Mouse (Mus musculus): ENCODE results near the gene 4931428F04Rik. TPM values are rescaled to one million over a fixed set of nuclear protein-coding genes. Genes with fewer than 3 reads are reported as not detected.

4931428F04Rik gene
- polyA plus RNA-seq, 1 experiment: 217 TPM

DNA sequence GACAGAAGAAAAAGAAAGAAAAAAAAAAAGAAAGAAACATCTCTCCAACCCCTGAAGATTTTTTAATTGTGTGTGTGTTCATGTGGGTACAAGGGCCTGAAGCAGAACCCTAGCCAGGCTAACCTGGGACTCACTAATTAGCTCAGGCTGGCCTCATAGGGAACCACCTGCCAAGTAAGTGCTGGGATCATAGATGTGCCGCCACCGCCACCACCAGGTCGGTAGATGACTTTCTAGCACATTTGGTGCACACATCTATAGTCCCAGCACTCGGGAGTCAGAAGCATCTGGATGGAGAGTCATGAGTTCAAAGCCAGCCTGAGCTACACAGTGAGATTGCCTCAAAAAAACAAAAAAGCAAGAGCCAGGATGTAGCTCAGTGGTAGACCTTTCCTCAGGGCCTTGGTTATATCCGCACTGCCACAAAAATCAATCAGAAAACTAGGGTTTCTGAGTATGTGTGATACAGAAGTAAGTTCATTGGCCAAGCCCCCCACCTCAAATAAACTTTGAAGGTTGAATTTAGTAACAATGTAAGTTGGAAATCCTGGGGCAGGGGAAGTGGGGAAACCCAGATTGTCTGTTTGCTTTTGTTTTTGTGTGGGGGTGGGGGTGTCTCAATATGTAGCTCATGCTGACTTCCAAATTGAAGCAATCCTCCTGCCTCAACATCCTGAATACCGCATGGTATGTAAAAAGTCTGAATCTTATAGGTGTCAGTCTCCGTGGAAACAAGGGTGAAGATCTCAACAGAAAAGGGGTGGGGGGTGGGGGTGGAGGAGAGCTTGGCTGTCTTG, 32.1 kb downstream of the 4931428F04Rik start:
- no peak for DNase-seq (ENCODE audit: low read depth)
- TF ChIP-seq POLR2A (IDR thresholded peaks at IDR 0.05; ENCODE audit: borderline replicate concordance, extremely low read depth, insufficient read depth, insufficient read length, poor library complexity, severe bottlenecking) (no peak), CTCF (IDR thresholded peaks at IDR 0.05; ENCODE audit: borderline replicate concordance, extremely low read depth, insufficient read depth, insufficient read length) (no peak)

- no peak for DNase-seq (ENCODE audit: low read depth)
- TF ChIP-seq POLR2A (IDR thresholded peaks at IDR 0.05; ENCODE audit: borderline replicate concordance, extremely low read depth, insufficient read depth, insufficient read length, poor library complexity, severe bottlenecking): no peak
- no peak for TF ChIP-seq CTCF (IDR thresholded peaks at IDR 0.05; ENCODE audit: borderline replicate concordance, extremely low read depth, insufficient read depth, insufficient read length)
Observed at GRCm38 (mm10) chr8:105254966-105255350, 34.7 kb downstream of the 4931428F04Rik start, which contains the start of gene B3gnt9. Gene B3gnt9, minus strand, starts transcription at chr8:105255153.

GRCm38 (mm10) chr8:105254152-105254965, 35.3 kb downstream of the 4931428F04Rik start:
- DNase-seq (ENCODE audit: low read depth): peak; percentile 94
- TF ChIP-seq POLR2A (IDR thresholded peaks at IDR 0.05; ENCODE audit: borderline replicate concordance, extremely low read depth, insufficient read depth, insufficient read length, poor library complexity, severe bottlenecking) (no peak), CTCF (IDR thresholded peaks at IDR 0.05; ENCODE audit: borderline replicate concordance, extremely low read depth, insufficient read depth, insufficient read length) (peak; percentile 85)

- DNase-seq (ENCODE audit: low read depth): no peak
- TF ChIP-seq CTCF (IDR thresholded peaks at IDR 0.05; ENCODE audit: borderline replicate concordance, extremely low read depth, insufficient read depth, insufficient read length) (no peak), POLR2A (IDR thresholded peaks at IDR 0.05; ENCODE audit: borderline replicate concordance, extremely low read depth, insufficient read depth, insufficient read length, poor library complexity, severe bottlenecking) (no peak)
Observed at GRCm38 (mm10) chr8:105253766-105254151, 35.9 kb downstream of the 4931428F04Rik start.

DNA sequence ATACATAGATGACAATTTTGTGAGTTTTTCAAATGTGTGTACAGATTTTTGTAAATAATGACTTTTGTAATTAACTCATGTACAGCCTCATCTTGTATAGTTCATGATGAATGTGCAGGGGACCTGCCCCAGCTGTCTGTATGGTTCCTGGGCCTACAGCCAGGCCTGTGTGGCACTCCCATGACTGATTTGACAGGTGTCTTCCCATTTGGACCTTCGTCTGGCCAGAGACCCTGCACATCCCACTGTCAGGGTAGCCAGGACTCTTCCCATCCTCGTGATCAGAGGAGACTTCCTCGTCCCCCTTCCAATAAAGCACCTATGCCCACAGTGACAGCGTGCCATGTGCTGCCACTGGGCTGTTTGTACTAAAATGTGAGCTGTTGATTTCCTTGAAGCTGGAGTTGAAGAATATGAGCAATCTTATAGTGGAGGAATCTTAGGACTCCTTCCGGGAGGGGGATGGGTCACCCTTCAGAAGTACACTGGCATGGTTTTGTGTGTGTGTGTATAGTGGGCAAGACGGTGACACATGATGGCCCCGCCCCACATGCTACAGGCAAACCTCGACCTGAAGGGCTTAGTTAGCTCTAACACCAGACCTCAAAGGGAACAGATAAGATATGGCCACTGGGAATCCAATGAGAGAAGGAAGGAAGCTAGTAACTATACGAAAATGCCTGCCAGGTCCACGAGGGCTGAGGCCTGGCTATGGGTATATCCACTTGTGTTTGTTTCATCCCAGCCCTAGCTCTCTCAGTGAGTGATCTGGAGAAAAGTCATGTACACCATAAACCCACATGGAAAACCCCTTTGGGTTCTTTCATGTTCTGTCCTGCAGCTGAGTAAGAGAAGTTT, 36.8 kb downstream of the 4931428F04Rik start:
- no peak for TF ChIP-seq CTCF (IDR thresholded peaks at IDR 0.05; ENCODE audit: borderline replicate concordance, extremely low read depth, insufficient read depth, insufficient read length)
- TF ChIP-seq POLR2A (IDR thresholded peaks at IDR 0.05; ENCODE audit: borderline replicate concordance, extremely low read depth, insufficient read depth, insufficient read length, poor library complexity, severe bottlenecking): no peak
- no peak for DNase-seq (ENCODE audit: low read depth)

GRCm38 (mm10) chr8:105251954-105252353, 37.7 kb downstream of the 4931428F04Rik start:
- TF ChIP-seq CTCF (IDR thresholded peaks at IDR 0.05; ENCODE audit: borderline replicate concordance, extremely low read depth, insufficient read depth, insufficient read length): no peak
- no peak for TF ChIP-seq POLR2A (IDR thresholded peaks at IDR 0.05; ENCODE audit: borderline replicate concordance, extremely low read depth, insufficient read depth, insufficient read length, poor library complexity, severe bottlenecking)
- DNase-seq (ENCODE audit: low read depth): no peak

DNA sequence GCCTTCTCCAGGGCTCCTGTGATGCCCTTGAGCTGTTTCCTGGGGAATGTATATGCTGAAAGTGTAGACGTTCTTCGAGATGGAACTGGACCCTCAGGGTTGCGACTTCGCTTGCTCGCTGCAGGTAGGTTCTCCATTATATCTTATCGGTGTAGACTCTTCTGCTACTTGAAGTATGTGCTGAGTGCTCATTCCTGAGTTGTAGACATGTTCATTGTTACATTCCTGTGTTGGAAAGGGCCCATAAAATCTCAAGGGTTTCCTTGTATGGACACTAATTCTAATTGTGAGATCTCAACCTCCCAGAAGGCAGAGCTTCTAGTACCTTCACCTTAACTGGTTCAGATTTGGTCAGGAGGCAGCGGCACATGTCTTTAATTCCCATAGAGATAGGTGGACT, 48.6 kb downstream of the 4931428F04Rik start:
- no peak for TF ChIP-seq POLR2A (IDR thresholded peaks at IDR 0.05; ENCODE audit: borderline replicate concordance, extremely low read depth, insufficient read depth, insufficient read length, poor library complexity, severe bottlenecking)
- TF ChIP-seq CTCF (IDR thresholded peaks at IDR 0.05; ENCODE audit: borderline replicate concordance, extremely low read depth, insufficient read depth, insufficient read length): no peak
- no peak for DNase-seq (ENCODE audit: low read depth)

DNA sequence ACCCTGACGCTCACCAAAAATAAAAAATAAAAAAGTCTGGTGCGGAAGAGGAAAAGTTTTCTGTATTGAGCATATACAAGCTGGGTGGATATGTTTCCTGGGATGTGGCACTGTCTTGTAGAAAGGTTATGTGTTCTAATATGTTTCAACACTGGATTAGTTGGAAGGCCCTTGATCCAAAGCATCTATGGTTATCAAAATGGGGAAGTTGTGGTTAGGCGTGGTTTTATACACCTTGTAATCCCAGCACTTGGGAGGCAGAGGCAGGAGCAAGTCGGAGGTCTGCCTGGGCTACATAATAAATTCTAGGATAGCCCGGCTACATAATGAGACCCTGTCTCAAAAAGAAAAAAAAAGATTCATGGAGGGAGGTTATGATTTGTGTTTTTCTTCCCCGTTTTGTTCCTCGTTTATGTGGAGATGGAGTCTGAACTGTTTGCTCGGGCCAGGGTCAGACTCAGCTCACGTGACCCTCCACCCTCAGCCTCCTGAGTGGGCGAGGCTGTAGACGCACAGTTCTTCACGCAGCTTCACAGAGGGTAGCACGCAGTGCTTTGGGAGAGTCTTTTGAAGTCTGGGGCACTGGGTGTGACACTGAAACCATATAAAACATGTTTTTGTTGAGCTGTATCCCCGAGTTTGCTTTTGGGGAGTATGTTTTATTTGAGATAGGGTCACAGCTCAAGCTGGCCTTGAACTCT, 52.1 kb downstream of the 4931428F04Rik start:
- DNase-seq (ENCODE audit: low read depth): no peak
- TF ChIP-seq CTCF (IDR thresholded peaks at IDR 0.05; ENCODE audit: borderline replicate concordance, extremely low read depth, insufficient read depth, insufficient read length): no peak
- TF ChIP-seq POLR2A (IDR thresholded peaks at IDR 0.05; ENCODE audit: borderline replicate concordance, extremely low read depth, insufficient read depth, insufficient read length, poor library complexity, severe bottlenecking): no peak

GRCm38 (mm10) chr8:105235206-105235605, 54.5 kb downstream of the 4931428F04Rik start:
- DNase-seq (ENCODE audit: low read depth): no peak
- no peak for TF ChIP-seq POLR2A (IDR thresholded peaks at IDR 0.05; ENCODE audit: borderline replicate concordance, extremely low read depth, insufficient read depth, insufficient read length, poor library complexity, severe bottlenecking)
- TF ChIP-seq CTCF (IDR thresholded peaks at IDR 0.05; ENCODE audit: borderline replicate concordance, extremely low read depth, insufficient read depth, insufficient read length): no peak
